Mouse (Mus musculus) embryonic facial prominence, embryonic 12.5 days (tissue): ENCODE results near the gene Col7a1. TPM values are rescaled to one million over a fixed set of nuclear protein-coding genes. Genes with fewer than 3 reads are reported as not detected.

Source experiments
- ATAC-seq: fragments of 200-750 bp; cut with Nextera tagmentation; 2 replicates; pipeline ENCODE4 v1.8.0; 2017; ENCODE audit not compliant: insufficient number of reproducible peaks, insufficient read depth, low FRiP score, low TSS enrichment
- H3K27ac ChIP-seq: fragments of 300-500 bp; sonication (generic); 2 replicates; pipeline ENCODE4 v1.5.1; 2016; ENCODE audit warnings: mild to moderate bottlenecking
- H3K27me3 ChIP-seq: fragments of 300-500 bp; sonication (generic); 2 replicates; pipeline ENCODE4 v1.6.1; 2016; ENCODE audit warnings: mild to moderate bottlenecking, moderate library complexity
- H3K36me3 ChIP-seq: fragments of 300-500 bp; sonication (generic); 2 replicates; pipeline ENCODE4 v1.6.1; 2016; ENCODE audit warnings: mild to moderate bottlenecking
- H3K4me1 ChIP-seq: fragments of 300-500 bp; sonication (generic); 2 replicates; pipeline ENCODE4 v1.6.1; 2016
- H3K4me2 ChIP-seq: fragments of 300-500 bp; sonication (generic); replicated peaks from 2 replicates; pipeline ENCODE4 v1.6.1; 2016; ENCODE audit warnings: mild to moderate bottlenecking, moderate library complexity
- H3K4me3 ChIP-seq: fragments of 300-500 bp; sonication (generic); 2 replicates; pipeline ENCODE4 v1.5.1; 2016; ENCODE audit warnings: mild to moderate bottlenecking
- H3K9ac ChIP-seq: fragments of 300-500 bp; sonication (generic); 2 replicates; pipeline ENCODE4 v1.6.1; 2016; ENCODE audit warnings: mild to moderate bottlenecking, moderate library complexity
- H3K9me3 ChIP-seq: fragments of 300-500 bp; sonication (generic); 2 replicates; pipeline ENCODE4 v1.6.1; 2016; ENCODE audit warnings: mild to moderate bottlenecking, moderate library complexity
- WGBS: fragments of 180-500 bp; shearing (Covaris S2); methylation state at CpG from one replicate; pipeline ENCODE4 v1.1.7; 2016; 5-methylcytosine and 5-hydroxymethylcytosine counted together
- microRNA counts: library from miRNA; unstranded; fragments of <30 nt; microRNA quantifications from one replicate; lab custom pipeline; 2017
- microRNA-seq: library from miRNA; unstranded; fragments of <30 nt; microRNA quantifications from one replicate; pipeline ENCODE4, GENCODE M21; 2017
- polyA plus RNA-seq: library from polyadenylated mRNA; unstranded; fragments of >200 nt; fragmentation: Nextera tagmentation; extraction: Ambion mirVana; gene quantifications from 2 replicates; pipeline ENCODE4 v1.2.1, GENCODE M21; 2016

The Col7a1 gene
- polyA plus RNA-seq, 1 experiment from 2014 or later: 10.9 TPM

GRCm38 (mm10) chr9:109028421-109028820 is 75.0 kb downstream of the Col7a1 start:
- WGBS: 84% methylated on average over 3 of the region's 3 CpGs
- no peaks in the 10 kb centered on the region for H3K4me1 ChIP-seq
- H3K27me3 ChIP-seq: no peaks in the 10 kb centered on the region
- H3K9me3 ChIP-seq: no peaks in the 10 kb centered on the region
- no peak overlapping the region for H3K27ac ChIP-seq
- no peak overlapping the region for H3K9ac ChIP-seq
- H3K4me2 ChIP-seq: no peak overlapping the region
- no peak overlapping the region for H3K4me3 ChIP-seq
- no peak for ATAC-seq
- H3K36me3 ChIP-seq: peaks cover 21% of the 10 kb centered on the region

GRCm38 (mm10) chr9:109028919-109029318 is 75.5 kb downstream of the Col7a1 start:
- 0 out of 2 replicates have a peak, but pooled peaks have one; percentile 15 for ATAC-seq
- WGBS: 74% methylated on average over 5 of the region's 5 CpGs
- no peak overlapping the region for H3K4me3 ChIP-seq

GRCm38 (mm10) chr9:109030312-109030711 is 76.9 kb downstream of the Col7a1 start:
- no peak overlapping the region for H3K9ac ChIP-seq
- H3K36me3 ChIP-seq: peaks cover 16% of the 10 kb centered on the region
- H3K4me2 ChIP-seq: no peak overlapping the region
- no peaks in the 10 kb centered on the region for H3K9me3 ChIP-seq
- ATAC-seq: no peak
- no peaks in the 10 kb centered on the region for H3K4me1 ChIP-seq
- WGBS: 61% methylated on average over 3 of the region's 3 CpGs
- H3K4me3 ChIP-seq: no peak overlapping the region
- no peak overlapping the region for H3K27ac ChIP-seq
- H3K27me3 ChIP-seq: no peaks in the 10 kb centered on the region

More at GRCm38 (mm10) chr9:109028919-109029318, 75.5 kb downstream of the Col7a1 start:
- no peak overlapping the region for H3K9ac ChIP-seq
- H3K9me3 ChIP-seq: no peaks in the 10 kb centered on the region
- H3K4me1 ChIP-seq: no peaks in the 10 kb centered on the region
- H3K27ac ChIP-seq: no peak overlapping the region
- H3K27me3 ChIP-seq: no peaks in the 10 kb centered on the region
- H3K4me2 ChIP-seq: no peak overlapping the region
- peaks cover 16% of the 10 kb centered on the region for H3K36me3 ChIP-seq

- no peak overlapping the region for H3K9ac ChIP-seq
- no peak for ATAC-seq
- 90% methylated on average over 7 of the region's 7 CpGs for WGBS
- H3K4me3 ChIP-seq: no peak overlapping the region
- H3K4me2 ChIP-seq: no peak overlapping the region
- H3K9me3 ChIP-seq: no peaks in the 10 kb centered on the region
- no peaks in the 10 kb centered on the region for H3K27me3 ChIP-seq
- H3K27ac ChIP-seq: no peak overlapping the region
- no peaks in the 10 kb centered on the region for H3K4me1 ChIP-seq
- peaks cover 11% of the 10 kb centered on the region for H3K36me3 ChIP-seq
Measured at GRCm38 (mm10) chr9:109031001-109031400, 77.6 kb downstream of the Col7a1 start.

- Histone ChIP-seq H3K27me3 (no peaks in the 10 kb centered on the region), H3K4me3 (no peak overlapping the region), H3K27ac (no peak overlapping the region), H3K9ac (no peak overlapping the region), H3K36me3 (peaks cover 11% of the 10 kb centered on the region; the same call in 1 of the 2 replicates), H3K4me2 (no peak overlapping the region), H3K4me1 (no peaks in the 10 kb centered on the region), H3K9me3 (no peaks in the 10 kb centered on the region)
- 79% methylated on average over 8 of the region's 8 CpGs for WGBS
- ATAC-seq: no peak
Measured at GRCm38 (mm10) chr9:109031686-109032085, 78.3 kb downstream of the Col7a1 start.

- H3K27me3 ChIP-seq: no peaks in the 10 kb centered on the region
- no peak overlapping the region for H3K27ac ChIP-seq
- no peak overlapping the region for H3K4me3 ChIP-seq
- H3K4me1 ChIP-seq: no peaks in the 10 kb centered on the region
- H3K9me3 ChIP-seq: no peaks in the 10 kb centered on the region
- H3K4me2 ChIP-seq: no peak overlapping the region
- no peak overlapping the region for H3K9ac ChIP-seq
- peaks cover 9% of the 10 kb centered on the region; the same call in 1 of the 2 replicates for H3K36me3 ChIP-seq
- WGBS: 87% methylated on average over 6 of the region's 6 CpGs
- ATAC-seq: no peak
Measured at GRCm38 (mm10) chr9:109032435-109032834, 79.0 kb downstream of the Col7a1 start.

MicroRNA genes within 50 kb of the gene (microRNA counts, 519-probe panel; counts per million panel counts)
- microRNA mmu-miR-711 (lab: Ali Mortazavi, UCI): 460 counts per million, percentile 65 among the panel's probes with 10 or more counts

Small RNAs within 50 kb of the gene (microRNA-seq; reads per million reads assigned to microRNA genes)
- gene Mir711: not detected

Other genes with a start within 250 kb of the Col7a1 start
- gene Ip6k2, start 169.8 kb upstream of the Col7a1 start, polyA plus RNA-seq: 145 and 147 TPM in 2 replicates
- 24.2 and 25.7 TPM in 2 replicates for gene Nckipsd, start 145.2 kb upstream of the Col7a1 start, polyA plus RNA-seq
- gene Celsr3, start 127.3 kb upstream of the Col7a1 start, polyA plus RNA-seq: 1.2 and 2.1 TPM in 2 replicates
- gene Slc26a6, start 100.3 kb upstream of the Col7a1 start, polyA plus RNA-seq: 20.5 and 22.5 TPM in 2 replicates
- not detected in 2 replicates for gene Tmem89, start 39.0 kb upstream of the Col7a1 start, polyA plus RNA-seq
- gene Uqcrc1, start 17.0 kb upstream of the Col7a1 start, polyA plus RNA-seq: 426 and 449 TPM in 2 replicates
- gene Ucn2, start 32.4 kb downstream of the Col7a1 start, polyA plus RNA-seq: 0.27 and 0.32 TPM in 2 replicates
- gene Pfkfb4, start 38.2 kb downstream of the Col7a1 start, polyA plus RNA-seq: 14.4 and 16.5 TPM in 2 replicates
- gene Shisa5, start 85.0 kb downstream of the Col7a1 start, polyA plus RNA-seq: 58.6 and 60.4 TPM in 2 replicates
- 10.3 and 13.1 TPM in 2 replicates for gene Trex1, start 106.1 kb downstream of the Col7a1 start, polyA plus RNA-seq
- 31.5 and 34.9 TPM in 2 replicates for gene Atrip, start 120.5 kb downstream of the Col7a1 start, polyA plus RNA-seq
- gene Ccdc51, start 128.9 kb downstream of the Col7a1 start, polyA plus RNA-seq: 13.9 and 15.0 TPM in 2 replicates
- 757 TPM in 2 replicates for gene Tma7, start 129.0 kb downstream of the Col7a1 start, polyA plus RNA-seq
- gene Plxnb1, start 141.8 kb downstream of the Col7a1 start, polyA plus RNA-seq: 18.3 and 23.0 TPM in 2 replicates
- not detected in 2 replicates for gene Fbxw21, start 208.5 kb downstream of the Col7a1 start, polyA plus RNA-seq
- not detected in 2 replicates for gene Fbxw13, start 242.4 kb downstream of the Col7a1 start, polyA plus RNA-seq